Mouse (Mus musculus) spleen, postnatal 14 days (tissue): ENCODE data around the gene Tdrd12.

ENCODE experiments used
- DNase-seq, 2 experiments: peaks; one replicate each; pipeline ENCODE4 v3.0.0; 2021 to 2022; ENCODE audit warnings: low spot score in 2 of 2

Gene Tdrd12

DNA sequence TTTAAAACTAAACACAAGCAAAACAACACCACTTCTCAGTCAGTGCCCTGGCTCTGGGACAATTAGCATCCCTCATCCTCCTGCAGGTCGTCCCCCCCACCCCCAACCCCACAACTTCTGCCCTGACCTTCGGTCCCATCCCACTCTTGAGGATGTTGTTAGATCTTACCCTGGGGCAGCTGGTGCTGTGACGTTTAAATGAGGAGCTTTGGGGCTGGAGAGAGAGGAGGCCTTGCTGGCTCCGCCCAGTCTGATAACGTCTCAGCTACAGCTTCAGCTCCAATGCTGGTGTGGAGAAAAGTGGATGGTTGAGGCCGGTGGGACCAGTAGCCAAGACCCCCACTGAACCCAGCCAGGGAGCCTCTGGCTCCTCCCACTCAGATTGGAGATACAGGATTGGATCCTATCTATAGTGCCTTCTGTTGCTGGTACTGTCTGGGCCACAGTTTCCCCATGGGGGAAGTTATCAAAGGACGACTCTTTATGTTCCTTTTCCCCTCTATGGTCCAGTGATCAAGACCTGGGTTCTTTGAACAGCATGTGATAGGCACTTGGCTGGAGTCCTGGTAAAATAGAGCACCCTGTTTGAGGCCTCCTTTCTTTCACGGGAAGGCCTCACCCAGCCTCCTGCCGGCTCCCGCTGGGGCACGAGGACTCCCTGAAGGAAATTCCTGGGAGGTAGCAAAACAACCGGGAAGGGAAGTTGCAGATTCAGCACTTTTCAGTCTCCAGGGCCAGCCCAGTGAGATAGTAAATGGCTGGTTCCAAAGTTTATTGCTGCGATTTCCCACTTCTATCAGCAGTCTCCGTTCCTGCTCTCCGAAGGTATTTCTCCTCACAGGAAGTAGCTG lies 89.3 kb downstream of the Tdrd12 start, which contains the start of gene Slc7a9:
Slc7a9 (plus strand) TSS at position 801 of the 851 bp plus-strand sequence.
- DNase-seq: no peak

DNA sequence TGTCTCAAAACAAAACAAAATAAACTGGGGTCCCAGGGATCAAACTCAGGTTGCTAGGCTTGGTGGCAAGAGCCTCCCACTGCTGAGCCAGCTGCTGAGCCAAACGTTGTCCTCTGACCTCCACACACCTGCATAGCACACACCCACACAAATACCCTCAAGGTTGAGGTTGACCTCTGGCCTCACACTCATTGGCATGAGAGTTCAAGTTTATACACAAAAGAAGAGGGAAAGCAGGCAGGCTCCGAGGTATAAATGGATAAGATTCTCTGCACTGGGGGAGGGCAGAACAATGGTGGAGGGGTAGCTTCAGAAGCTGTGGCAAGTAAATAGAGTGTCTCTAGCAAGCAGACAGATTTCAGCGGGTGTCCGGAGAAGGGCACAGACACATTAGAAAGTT lies 90.0 kb downstream of the Tdrd12 start:
- no peak for DNase-seq

DNA sequence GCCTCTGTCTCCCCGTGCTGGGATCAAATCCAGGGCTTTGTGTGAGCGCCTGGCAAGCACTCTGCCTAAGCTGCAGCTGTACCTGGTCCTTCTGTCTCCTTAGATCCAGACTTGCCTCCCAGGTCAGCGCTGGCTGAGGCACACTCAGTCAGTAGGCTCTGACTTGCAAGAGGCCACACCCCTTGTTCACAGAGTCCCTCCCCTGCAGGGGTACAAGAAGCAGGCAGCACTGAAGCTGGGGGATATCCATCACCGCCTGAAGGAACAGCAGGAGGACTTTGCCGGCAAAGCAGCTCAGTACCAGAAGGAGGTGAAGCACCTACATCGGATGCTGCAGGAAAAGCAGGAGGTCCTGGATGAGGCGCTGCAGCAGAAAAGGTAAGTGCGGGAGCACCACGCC lies 102.3 kb downstream of the Tdrd12 start:
- no peak for DNase-seq

DNA sequence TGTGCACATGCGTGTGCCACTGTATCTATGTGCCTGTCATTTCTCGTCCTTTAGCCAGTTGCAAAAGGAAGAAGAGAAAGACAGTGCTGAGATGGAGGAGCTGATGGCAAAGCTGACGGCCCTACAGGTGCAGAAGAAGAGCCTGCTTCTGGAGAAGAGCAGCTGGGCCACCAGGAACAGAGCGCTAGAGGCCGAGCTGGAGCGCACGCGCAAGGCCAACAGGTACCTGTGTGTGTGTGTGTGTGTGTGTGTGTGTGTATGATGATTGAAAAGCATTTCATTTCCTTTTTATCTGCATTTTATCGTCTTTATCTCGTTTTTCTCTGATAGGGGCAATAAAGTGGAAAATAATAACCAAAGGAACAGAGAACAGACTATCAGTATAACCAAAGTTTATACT lies 109.4 kb downstream of the Tdrd12 start:
- DNase-seq: no peak

DNA sequence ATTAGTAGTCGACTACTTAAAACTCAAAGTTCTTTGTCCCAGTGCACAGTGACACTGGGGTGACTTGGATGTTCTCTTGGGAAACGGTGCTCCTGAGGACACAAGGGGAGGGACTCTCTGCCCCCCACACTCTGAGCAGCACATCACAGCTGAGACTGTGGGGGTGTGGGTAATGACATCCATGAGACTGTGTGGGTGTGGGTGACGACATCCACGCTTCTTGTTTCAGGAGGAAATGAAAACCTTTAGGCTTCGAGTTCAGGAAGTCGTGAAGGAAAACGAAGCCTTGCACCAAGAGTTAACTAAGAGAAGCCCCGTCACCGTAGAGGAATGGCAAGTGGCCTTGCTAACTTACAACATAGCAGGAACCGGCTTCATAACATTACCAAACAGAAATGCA lies 114.5 kb downstream of the Tdrd12 start:
- no peak for DNase-seq
